Mouse (Mus musculus): ENCODE measurements around the gene Mansc1.

Gene Mansc1

GRCm38 (mm10) chr6:134599239-134599638 lies 33.0 kb downstream of the Mansc1 start:
- no peak for DNase-seq (ENCODE audit: low read depth, low spot score)

GRCm38 (mm10) chr6:134597651-134598229 lies 34.5 kb downstream of the Mansc1 start:
- DNase-seq (ENCODE audit: low read depth, low spot score): no peak

GRCm38 (mm10) chr6:134594569-134595442 lies 37.5 kb downstream of the Mansc1 start:
- no peak for DNase-seq (ENCODE audit: low read depth, low spot score)

- DNase-seq (ENCODE audit: low read depth, low spot score): no peak
These were observed 40.7 kb downstream of the Mansc1 start for GRCm38 (mm10) chr6:134591614-134592013.

- DNase-seq (ENCODE audit: low read depth, low spot score): no peak
These were observed 46.0 kb downstream of the Mansc1 start for GRCm38 (mm10) chr6:134586241-134586640.

- no peak for DNase-seq (ENCODE audit: low read depth, low spot score)
These were observed 47.7 kb downstream of the Mansc1 start for GRCm38 (mm10) chr6:134584616-134585015.

DNA sequence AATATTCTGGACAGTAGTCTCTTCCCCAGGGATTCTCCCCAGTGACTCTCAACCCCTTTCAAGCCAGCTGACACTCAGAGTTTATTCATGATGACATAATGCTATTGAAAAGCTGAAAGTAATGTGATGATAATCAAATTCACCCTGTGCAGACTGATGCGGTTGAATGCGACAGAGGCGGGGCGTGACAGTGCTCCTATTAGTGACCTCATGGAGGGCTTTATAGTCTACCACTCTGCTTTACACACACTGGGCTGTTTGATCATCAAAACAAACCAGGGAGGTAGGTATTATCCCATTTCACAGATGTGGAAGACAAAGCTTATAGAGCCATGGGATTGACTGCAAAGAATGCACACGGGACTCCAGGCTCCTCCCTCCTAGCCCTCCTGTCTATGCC lies 50.2 kb downstream of the Mansc1 start:
- no peak for DNase-seq (ENCODE audit: low read depth, low spot score)

- no peak for DNase-seq (ENCODE audit: low read depth, low spot score)
These were observed 52.8 kb downstream of the Mansc1 start for GRCm38 (mm10) chr6:134579506-134579905.

DNA sequence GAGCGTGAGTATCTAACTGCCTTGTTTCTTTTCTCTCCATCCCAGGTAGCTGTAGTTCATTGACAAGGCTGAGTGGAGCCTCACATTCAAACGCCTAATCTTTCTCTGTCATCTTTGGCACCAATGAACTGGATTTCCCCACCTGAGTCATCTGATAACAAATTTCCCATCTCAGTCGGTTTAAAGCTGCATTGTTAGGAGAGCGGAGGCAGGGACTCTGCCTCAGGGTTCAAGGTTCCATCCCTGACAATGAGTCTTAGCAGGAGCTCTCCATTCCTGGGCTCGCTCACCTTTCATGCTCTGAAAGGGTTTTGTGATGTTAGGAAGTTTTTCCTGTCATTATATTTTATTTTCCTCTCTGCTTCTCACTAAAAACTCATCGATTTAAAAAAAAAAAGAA lies 54.2 kb downstream of the Mansc1 start:
- DNase-seq (ENCODE audit: low read depth, low spot score): no peak

GRCm38 (mm10) chr6:134575288-134575741 lies 57.0 kb downstream of the Mansc1 start:
- DNase-seq (ENCODE audit: low read depth, low spot score): no peak

GRCm38 (mm10) chr6:134567986-134568556 lies 64.2 kb downstream of the Mansc1 start:
- DNase-seq (ENCODE audit: low read depth, low spot score): no peak

DNA sequence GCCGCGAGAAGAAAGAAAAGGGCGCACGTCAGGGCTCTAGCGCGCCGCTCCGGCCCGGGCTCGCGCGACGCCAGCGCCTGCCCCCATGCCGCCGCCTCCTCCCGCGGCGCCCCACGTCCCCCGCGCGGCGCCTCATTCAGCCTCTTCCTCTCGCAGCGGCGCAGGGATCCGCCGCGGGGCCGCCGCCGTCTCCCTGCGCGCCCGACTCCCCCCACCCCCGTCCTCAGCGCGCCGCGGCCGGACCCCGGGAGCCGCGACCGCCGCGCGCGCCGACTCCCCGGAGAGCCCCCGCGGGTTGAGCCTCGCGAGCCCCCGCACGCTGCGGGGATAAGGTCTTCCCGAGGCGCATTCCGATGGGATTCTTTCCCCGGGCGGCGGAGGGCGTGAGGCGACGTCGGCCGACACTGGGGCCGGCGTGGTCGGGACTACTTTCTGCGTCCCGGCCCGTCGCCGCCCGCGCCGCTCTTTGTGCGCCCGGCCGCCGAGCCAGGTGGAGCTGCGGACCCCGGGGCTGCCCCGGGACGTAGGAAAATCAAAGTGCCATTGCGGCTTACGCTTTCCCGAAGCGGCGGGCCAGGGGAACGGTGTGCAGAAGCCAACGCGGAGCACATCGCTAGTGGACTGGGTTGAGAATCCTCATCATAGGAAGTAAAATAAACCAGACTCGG lies 65.3 kb downstream of the Mansc1 start, which contains the start of gene Lrp6:
Lrp6 (minus strand) TSS at position 148 of the 668 bp plus-strand sequence.
- peak; percentile 81 for DNase-seq (ENCODE audit: low read depth, low spot score)

DNA sequence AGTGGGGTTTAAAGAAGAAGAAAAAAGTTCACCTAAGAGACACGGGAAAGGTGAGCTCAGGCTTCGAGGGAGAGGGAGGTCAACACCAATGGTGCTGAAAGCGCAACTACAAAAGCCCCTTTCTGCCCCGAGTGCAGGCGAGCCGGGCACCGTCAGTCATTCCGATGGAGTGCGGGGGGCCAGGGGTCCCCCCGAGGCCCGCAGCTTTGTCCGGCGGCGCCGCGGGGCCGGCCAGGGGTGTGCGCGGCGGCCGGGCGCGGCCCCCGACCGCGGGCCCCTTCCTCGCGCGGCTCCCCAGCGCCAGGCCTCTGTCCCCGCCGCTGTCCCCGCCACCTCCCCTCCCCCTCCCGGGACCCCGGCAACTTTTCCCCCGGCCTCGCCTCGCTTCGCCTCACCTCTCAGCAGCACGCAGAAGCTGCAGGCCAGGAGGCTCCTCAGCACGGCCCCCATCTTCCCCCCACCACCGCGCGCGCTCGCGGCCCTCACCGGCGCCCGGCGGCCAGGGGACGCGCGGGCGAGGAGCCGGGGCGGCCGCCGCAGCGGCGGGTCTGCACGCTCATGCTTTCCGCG lies 66.0 kb downstream of the Mansc1 start:
- no peak for DNase-seq (ENCODE audit: low read depth, low spot score)

GRCm38 (mm10) chr6:134565606-134566247 lies 66.6 kb downstream of the Mansc1 start:
- DNase-seq (ENCODE audit: low read depth, low spot score): peak; percentile 8

GRCm38 (mm10) chr6:134564539-134564938 lies 67.7 kb downstream of the Mansc1 start:
- no peak for DNase-seq (ENCODE audit: low read depth, low spot score)

GRCm38 (mm10) chr6:134559635-134560034 lies 72.7 kb downstream of the Mansc1 start:
- DNase-seq (ENCODE audit: low read depth, low spot score): no peak
